Mouse (Mus musculus) left cerebral cortex, postnatal 25 days (tissue): ENCODE measurements around the gene Kif27. TPM values are rescaled to one million over a fixed set of nuclear protein-coding genes. Genes with fewer than 3 reads are reported as not detected.

Experiments used
- microRNA-seq, 2 experiments: library from miRNA; unstranded; fragments of <30 nt; microRNA quantifications; one replicate each; pipeline ENCODE4 v1.2.0; 2022
- total RNA-seq, 2 experiments: library from RNA; stranded (reverse); gene quantifications; 2 replicates each; pipeline ENCODE4 v1.2.3; 2021

Kif27 gene
- total RNA-seq, 2 experiments from 2014 or later, result 2.9 to 4.3 TPM

Small RNA genes within 50 kb of the gene (microRNA-seq; reads per million reads assigned to microRNA genes)
- gene Mir6369, result 0 reads per million in 2 experiments
- 58.9 to 59.8 reads per million in 2 experiments for gene Mir7-1

Other genes with a start within 250 kb of the Kif27 start
- 10 to 100 TPM; 33.3 to 37.3 TPM for gene Klhl3, start 245.5 kb downstream of the Kif27 start, total RNA-seq
- 100 to 1,000 TPM; 112 to 119 TPM for gene Hnrnpa0, start 230.6 kb downstream of the Kif27 start, total RNA-seq
- 10 to 100 TPM; 28.3 to 30.0 TPM for gene Idnk, start 201.5 kb downstream of the Kif27 start, total RNA-seq
- 100 to 1,000 TPM; 141 TPM for gene Ubqln1, start 143.5 kb downstream of the Kif27 start, total RNA-seq
- gene Gkap1, start 83.4 kb downstream of the Kif27 start, total RNA-seq, result 10 to 100 TPM; 16.8 to 18.3 TPM
- 1 to 10 TPM; 5.7 to 6.7 TPM for gene 2210016F16Rik, start 26.1 kb upstream of the Kif27 start, total RNA-seq
- 10 to 100 TPM; 13.7 to 15.2 TPM for gene Rmi1, start 43.1 kb upstream of the Kif27 start, total RNA-seq
- gene Hnrnpk, start 44.2 kb upstream of the Kif27 start, total RNA-seq, result 100 to 1,000 TPM; 573 to 639 TPM